Mouse (Mus musculus) embryo, embryonic 11.5 days (tissue): ENCODE data around the gene Krcc1.

Experiments used
- DNase-seq: peaks from one replicate; pipeline ENCODE4 v3.0.0-alpha.2; 2012; ENCODE audit warnings: low read depth, low spot score

The Krcc1 gene

GRCm38 (mm10) chr6:71332236-71332965, 60.9 kb downstream of the Krcc1 start:
- DNase-seq: no peak

- DNase-seq: no peak
Observed at GRCm38 (mm10) chr6:71333031-71333430, 61.6 kb downstream of the Krcc1 start.

GRCm38 (mm10) chr6:71333578-71334273, 62.2 kb downstream of the Krcc1 start:
- no peak for DNase-seq
